Mouse (Mus musculus) cortical plate, adult 2 months (tissue): Measurements from ENCODE around the gene Eepd1.

Experiments used
- CTCF ChIP-seq: fragments of 200-500 bp; IDR thresholded peaks from 2 replicates; pipeline ENCODE4 v1.5.1; 2011; ENCODE audit warnings: mild to moderate bottlenecking, control low read depth, low read length; ENCODE audit not compliant: insufficient read depth; ENCODE audit errors: extremely low read depth
- POLR2A ChIP-seq: fragments of 200-500 bp; IDR thresholded peaks from 2 replicates; pipeline ENCODE4 v1.6.1; 2011; ENCODE audit warnings: mild to moderate bottlenecking, low read length, control low read depth; ENCODE audit not compliant: insufficient read depth; ENCODE audit errors: extremely low read depth

DNA sequence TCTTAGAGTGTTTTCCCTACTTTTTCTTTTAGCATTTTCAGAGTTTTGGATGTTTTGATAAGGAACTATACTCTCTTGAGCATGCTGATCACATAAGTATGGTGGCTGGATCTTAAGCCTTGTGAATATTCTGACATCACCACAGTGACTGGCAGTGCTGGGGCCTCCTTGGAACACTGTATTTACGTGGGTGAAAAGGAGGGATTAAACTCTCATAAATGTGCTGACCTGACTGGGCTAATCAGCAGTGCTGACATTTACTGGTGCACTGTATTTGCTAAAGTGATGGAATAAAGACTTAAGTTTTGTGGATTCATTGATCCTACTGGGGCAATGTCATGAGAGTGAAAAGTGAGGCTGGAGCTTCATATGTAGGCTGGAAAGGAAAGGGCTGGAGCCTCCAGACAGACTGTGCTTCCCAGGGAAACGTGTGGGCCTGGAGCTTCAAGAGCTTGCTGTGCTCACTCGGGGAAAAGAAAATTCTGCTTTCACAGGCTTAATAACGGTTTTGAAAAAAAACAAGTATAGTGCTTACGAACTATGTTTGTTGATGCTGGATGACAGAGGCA, 148.3 kb downstream of the Eepd1 start:
- TF ChIP-seq CTCF (no peak), POLR2A (no peak)
